Mouse (Mus musculus) hindbrain, embryonic 16.5 days (tissue): ENCODE measurements around the gene Oat. TPM values are rescaled to one million over a fixed set of nuclear protein-coding genes. Genes with fewer than 3 reads are reported as not detected.
A peak's percentile ranks its signal among the peaks of the same experiment; 100 is the strongest.

Source experiments
- ATAC-seq: fragments of 200-750 bp; cut with Nextera tagmentation; 2 replicates; pipeline ENCODE4 v1.8.0; 2017; ENCODE audit warnings: moderate TSS enrichment, moderate library complexity
- H3K27ac ChIP-seq: fragments of 300-500 bp; sonication (generic); 2 replicates; pipeline ENCODE4 v1.5.1; 2014; ENCODE audit warnings: low read depth, mild to moderate bottlenecking, control low read depth, low read length, moderate library complexity
- H3K27me3 ChIP-seq: fragments of 300-500 bp; sonication (generic); replicated peaks from 2 replicates; pipeline ENCODE4 v1.6.1; 2014; ENCODE audit warnings: low read length; ENCODE audit not compliant: control insufficient read depth, insufficient read depth
- H3K36me3 ChIP-seq: fragments of 300-500 bp; sonication (generic); 2 replicates; pipeline ENCODE4 v1.6.1; 2014; ENCODE audit warnings: mild to moderate bottlenecking, low read length, moderate library complexity, mixed read lengths; ENCODE audit not compliant: control insufficient read depth, insufficient read depth
- H3K4me1 ChIP-seq: fragments of 300-500 bp; sonication (generic); 2 replicates; pipeline ENCODE4 v1.6.1; 2014; ENCODE audit warnings: low read depth, low read length; ENCODE audit not compliant: control insufficient read depth, insufficient read depth
- H3K4me2 ChIP-seq: fragments of 300-500 bp; sonication (generic); 2 replicates; pipeline ENCODE4 v1.6.1; 2014; ENCODE audit warnings: mild to moderate bottlenecking, low read length, control low read depth, moderate library complexity
- H3K4me3 ChIP-seq: fragments of 300-500 bp; sonication (generic); 2 replicates; pipeline ENCODE4 v1.5.1; 2014; ENCODE audit warnings: mild to moderate bottlenecking, low read length, control low read depth, moderate library complexity
- H3K9ac ChIP-seq: fragments of 300-500 bp; sonication (generic); 2 replicates; pipeline ENCODE4 v1.6.1; 2014; ENCODE audit warnings: low read depth, mild to moderate bottlenecking, control low read depth, low read length, moderate library complexity
- H3K9me3 ChIP-seq: fragments of 300-500 bp; sonication (generic); 2 replicates; pipeline ENCODE4 v1.6.1; 2014; ENCODE audit warnings: mild to moderate bottlenecking, low read length, moderate library complexity; ENCODE audit not compliant: control insufficient read depth
- WGBS: fragments of 180-500 bp; shearing (Covaris S2); extraction: QIAGEN DNeasy Blood & Tissue Kit; methylation state at CpG from one replicate; pipeline ENCODE4 v1.1.7; 2014; 5-methylcytosine and 5-hydroxymethylcytosine counted together
- polyA plus RNA-seq: library from polyadenylated mRNA; unstranded; fragments of >200 nt; fragmentation: Nextera tagmentation; extraction: Ambion mirVana; gene quantifications from 2 replicates; pipeline ENCODE4 v1.2.1, GENCODE M21; 2015

Oat gene
- polyA plus RNA-seq, 1 experiment from 2014 or later, result 133 TPM

- peaks cover 23% of the 10 kb centered on the region for H3K36me3 ChIP-seq
- no peaks in the 10 kb centered on the region for H3K9me3 ChIP-seq
Observed at GRCm38 (mm10) chr7:132559138-132559766, 16.9 kb downstream of the Oat start.

GRCm38 (mm10) chr7:132558141-132558736 lies 18.0 kb downstream of the Oat start:
- no peaks in the 10 kb centered on the region for H3K4me1 ChIP-seq
- H3K27ac ChIP-seq, result no peak overlapping the region
- H3K9ac ChIP-seq, result no peak overlapping the region
- peaks cover 17% of the 10 kb centered on the region for H3K36me3 ChIP-seq
- no peaks in the 10 kb centered on the region for H3K9me3 ChIP-seq
- no peak overlapping the region for H3K4me2 ChIP-seq
- H3K4me3 ChIP-seq, result no peak overlapping the region
- no peak for ATAC-seq
- 91% methylated on average over 7 of the region's 7 CpGs for WGBS
- no peaks in the 10 kb centered on the region for H3K27me3 ChIP-seq

More at GRCm38 (mm10) chr7:132559138-132559766, 16.9 kb downstream of the Oat start:
- Histone ChIP-seq H3K27me3 (no peaks in the 10 kb centered on the region), H3K4me3 (no peak overlapping the region), H3K9ac (no peak overlapping the region), H3K4me2 (no peak overlapping the region), H3K4me1 (no peaks in the 10 kb centered on the region), H3K27ac (no peak overlapping the region)
- 61% methylated on average over 3 of the region's 3 CpGs for WGBS
- ATAC-seq, result no peak

GRCm38 (mm10) chr7:132556575-132556974 lies 19.6 kb downstream of the Oat start:
- no peak for ATAC-seq
- H3K36me3 ChIP-seq, result peaks cover 13% of the 10 kb centered on the region; the same call in 1 of the 2 replicates
- H3K4me3 ChIP-seq, result no peak overlapping the region
- no peak overlapping the region for H3K9ac ChIP-seq
- no peaks in the 10 kb centered on the region for H3K4me1 ChIP-seq
- H3K27me3 ChIP-seq, result no peaks in the 10 kb centered on the region
- H3K9me3 ChIP-seq, result no peaks in the 10 kb centered on the region
- no peak overlapping the region for H3K27ac ChIP-seq
- WGBS, result 86% methylated on average over 5 of the region's 5 CpGs
- no peak overlapping the region for H3K4me2 ChIP-seq

DNA sequence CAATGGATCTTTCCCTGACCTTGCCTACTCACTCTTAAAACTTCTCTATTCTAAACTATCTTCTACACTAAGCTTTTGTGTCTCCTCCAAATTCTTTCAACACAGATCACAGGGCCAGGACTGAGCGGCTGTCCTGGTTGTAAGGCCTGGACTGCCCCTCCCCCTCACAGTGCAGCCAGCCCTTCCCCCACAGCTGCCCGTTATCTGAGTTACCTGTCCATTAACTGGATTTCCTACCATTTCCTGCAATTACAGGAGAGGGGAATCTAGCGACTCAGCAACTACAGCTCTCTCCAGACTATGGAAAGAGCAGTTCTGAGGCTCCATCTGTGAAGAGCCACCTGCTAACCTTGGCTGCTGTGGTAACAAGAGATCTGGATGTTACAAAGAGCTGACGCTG lies 20.3 kb downstream of the Oat start:
- H3K9me3 ChIP-seq, result no peaks in the 10 kb centered on the region
- WGBS, result 51% methylated on average over 4 of the region's 4 CpGs
- H3K4me1 ChIP-seq, result no peaks in the 10 kb centered on the region
- H3K27me3 ChIP-seq, result no peaks in the 10 kb centered on the region
- H3K4me3 ChIP-seq, result no peak overlapping the region
- ATAC-seq, result no peak
- H3K4me2 ChIP-seq, result no peak overlapping the region
- H3K9ac ChIP-seq, result no peak overlapping the region
- no peak overlapping the region for H3K27ac ChIP-seq
- peaks cover 13% of the 10 kb centered on the region; the same call in 1 of the 2 replicates for H3K36me3 ChIP-seq

GRCm38 (mm10) chr7:132554091-132554490 lies 22.1 kb downstream of the Oat start:
- peaks cover 9% of the 10 kb centered on the region; the same call in 1 of the 2 replicates for H3K36me3 ChIP-seq
- no peak overlapping the region for H3K9ac ChIP-seq
- 48% methylated on average over 2 of the region's 2 CpGs for WGBS
- no peak overlapping the region for H3K27ac ChIP-seq
- H3K4me1 ChIP-seq, result no peaks in the 10 kb centered on the region
- H3K9me3 ChIP-seq, result no peaks in the 10 kb centered on the region
- no peaks in the 10 kb centered on the region for H3K27me3 ChIP-seq
- H3K4me3 ChIP-seq, result no peak overlapping the region
- no peak overlapping the region for H3K4me2 ChIP-seq
- ATAC-seq, result no peak

DNA sequence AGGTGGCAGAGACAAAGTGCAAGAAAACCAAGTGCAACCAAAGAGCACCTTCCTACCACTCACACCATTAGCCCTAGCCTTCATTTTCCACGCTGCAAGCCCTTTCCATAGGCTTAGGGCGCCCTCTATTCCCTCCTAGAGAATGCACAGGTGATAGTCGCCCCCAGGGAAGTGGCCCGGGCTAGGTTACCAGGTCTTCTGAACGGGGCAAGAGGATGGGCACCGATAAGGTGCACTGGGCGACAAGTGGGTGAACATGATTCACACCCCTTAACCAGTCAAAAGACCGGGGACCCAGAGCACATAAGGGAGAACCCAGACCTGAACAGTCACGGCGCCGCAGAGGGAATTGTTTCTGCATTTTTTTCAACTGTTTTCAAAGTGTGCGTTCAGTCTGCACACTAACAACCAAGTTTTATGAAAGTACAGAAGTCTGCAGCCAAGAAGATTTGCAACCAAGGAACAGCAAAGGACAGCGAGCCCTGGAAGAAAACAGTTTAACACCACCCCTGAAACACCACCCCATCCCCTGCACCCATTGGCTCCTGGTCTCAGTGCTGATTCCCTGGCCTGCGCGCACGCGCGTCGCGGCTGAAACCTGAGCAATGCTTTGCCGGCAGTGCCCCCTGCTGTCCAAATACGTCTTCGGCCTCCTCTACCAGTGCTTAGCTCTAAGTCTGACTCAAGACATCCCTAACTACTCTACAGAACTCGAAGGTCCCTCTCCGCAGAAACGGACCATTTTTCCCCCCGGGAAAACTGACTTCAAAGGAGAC lies 24.7 kb downstream of the Oat start:
- ATAC-seq, result peak; percentile 97
- WGBS, result under 1% methylated on average over 27 of the region's 27 CpGs
- Histone ChIP-seq H3K36me3 (no peaks in the 10 kb centered on the region), H3K27me3 (no peaks in the 10 kb centered on the region), H3K9me3 (no peaks in the 10 kb centered on the region), H3K4me1 (no peaks in the 10 kb centered on the region), H3K9ac (peak overlapping the region; percentile 66), H3K4me2 (peak overlapping the region; percentile 89), H3K27ac (peak overlapping the region; percentile 52), H3K4me3 (peak overlapping the region; percentile 51)

DNA sequence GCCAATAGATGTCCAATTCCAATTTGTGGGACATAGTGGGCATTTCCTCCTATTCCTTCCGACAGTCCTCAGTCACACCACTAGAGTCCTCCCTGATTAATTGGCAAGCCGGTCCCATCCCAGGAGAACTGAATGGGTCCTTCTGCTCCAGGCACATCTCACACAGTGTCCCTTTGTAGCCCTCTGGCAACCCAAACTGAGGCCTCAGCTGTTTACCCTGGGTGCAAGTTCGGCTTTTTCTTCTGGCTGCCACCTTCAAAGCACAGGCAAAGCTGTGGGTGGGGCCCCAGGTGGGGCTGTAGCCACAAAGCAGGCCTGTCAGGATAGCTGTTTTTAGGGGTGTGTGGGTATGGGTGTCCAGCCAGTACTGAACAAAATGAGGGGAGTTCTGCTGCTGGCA lies 29.1 kb downstream of the Oat start:
- H3K27me3 ChIP-seq, result no peaks in the 10 kb centered on the region
- H3K4me2 ChIP-seq, result no peak overlapping the region
- 67% methylated on average over 3 of the region's 3 CpGs for WGBS
- H3K36me3 ChIP-seq, result no peaks in the 10 kb centered on the region
- no peak for ATAC-seq
- H3K4me1 ChIP-seq, result 0 out of 2 replicates have a peak, but pooled peaks cover 1% of the 10 kb centered on the region
- H3K4me3 ChIP-seq, result no peak overlapping the region
- H3K9me3 ChIP-seq, result no peaks in the 10 kb centered on the region
- no peak overlapping the region for H3K9ac ChIP-seq
- no peak overlapping the region for H3K27ac ChIP-seq

DNA sequence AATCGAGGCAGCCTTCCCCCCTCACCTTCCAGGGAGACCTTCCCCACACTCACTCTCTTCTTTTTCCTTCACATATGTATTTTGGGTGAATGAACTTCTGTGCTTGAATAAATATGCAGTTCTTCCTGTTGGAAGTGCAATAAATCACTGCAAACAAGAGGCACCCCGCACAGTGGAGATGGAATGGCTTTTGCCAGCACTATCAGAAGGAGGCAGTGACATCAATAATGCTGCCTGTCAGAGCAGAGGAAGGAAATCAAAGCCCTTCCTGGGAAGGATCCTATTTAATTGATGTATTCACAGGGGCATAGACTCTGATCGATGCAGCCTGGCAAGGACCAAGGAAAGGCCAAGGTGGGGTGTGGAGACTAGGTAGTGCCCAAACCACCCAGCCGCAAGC lies 33.8 kb downstream of the Oat start:
- 53% methylated on average over 4 of the region's 4 CpGs for WGBS
- H3K27ac ChIP-seq, result no peak overlapping the region
- no peaks in the 10 kb centered on the region for H3K9me3 ChIP-seq
- H3K4me3 ChIP-seq, result no peak overlapping the region
- H3K9ac ChIP-seq, result no peak overlapping the region
- 0 out of 2 replicates have a peak, but pooled peaks cover 3% of the 10 kb centered on the region for H3K4me1 ChIP-seq
- H3K27me3 ChIP-seq, result no peaks in the 10 kb centered on the region
- H3K4me2 ChIP-seq, result no peak overlapping the region
- no peaks in the 10 kb centered on the region for H3K36me3 ChIP-seq
- ATAC-seq, result no peak

DNA sequence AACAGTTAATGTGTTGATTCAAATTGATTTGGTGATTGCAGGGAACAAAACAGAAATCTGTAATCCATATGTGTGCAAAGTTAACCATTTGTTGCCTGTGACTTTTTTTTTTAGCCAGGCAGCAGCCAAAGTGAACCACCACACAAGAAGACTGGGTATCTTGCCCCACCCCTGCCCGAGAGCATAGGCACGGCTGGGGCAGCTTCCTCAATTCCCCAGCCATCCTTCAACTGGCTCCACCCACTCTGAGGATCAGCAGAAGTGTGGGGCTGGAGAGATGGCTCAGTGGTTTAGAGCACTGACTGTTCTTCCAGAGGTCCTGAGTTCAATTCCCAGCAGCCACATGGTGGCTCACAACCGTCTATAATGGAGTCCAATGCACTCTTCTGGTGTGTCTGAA lies 34.6 kb downstream of the Oat start:
- H3K4me3 ChIP-seq, result no peak overlapping the region
- 0 out of 2 replicates have a peak, but pooled peaks cover 3% of the 10 kb centered on the region for H3K4me1 ChIP-seq
- no peak for ATAC-seq
- WGBS, result 72% methylated on average over 3 of the region's 3 CpGs
- H3K36me3 ChIP-seq, result no peaks in the 10 kb centered on the region
- H3K27me3 ChIP-seq, result no peaks in the 10 kb centered on the region
- no peak overlapping the region for H3K4me2 ChIP-seq
- H3K9ac ChIP-seq, result no peak overlapping the region
- no peaks in the 10 kb centered on the region for H3K9me3 ChIP-seq
- no peak overlapping the region for H3K27ac ChIP-seq
